33 mouse cellular contexts compared by ENCODE assay signal in genomic region chr5:10414019-10414418, GRCm38 (mm10).
"Had no signal": no experiment of that assay in that cellular context is flagged by ENCODE, and none has a peak within 500 bp of the region (broad histone marks: within the 10 kb centered on the region; RNA-seq: fewer than 3 reads in every experiment).

No protein-coding gene starts in this region.

- ATAC-seq: hindbrain, embryonic 16.5 days; hindbrain, postnatal 0 days; inflammation-experienced regulatory T-cells, adult 6 months; intestine, embryonic 15.5 days; intestine, embryonic 16.5 days; intestine, postnatal 0 days had no signal

- H3K27ac ChIP-seq: heart, embryonic 13.5 days; heart, embryonic 15.5 days; hindbrain, embryonic 10.5 days; hindbrain, embryonic 12.5 days; hindbrain, embryonic 13.5 days; hindbrain, embryonic 14.5 days; hindbrain, embryonic 15.5 days; hindbrain, postnatal 0 days; intestine, embryonic 15.5 days; kidney, embryonic 15.5 days; kidney, postnatal 0 days; layer of hippocampus, adult 2 months; left cerebral cortex, adult 2 months had no signal

- H3K36me3 ChIP-seq: heart, embryonic 12.5 days; heart, embryonic 13.5 days; heart, embryonic 15.5 days; hindbrain, embryonic 10.5 days; hindbrain, embryonic 12.5 days; hindbrain, embryonic 13.5 days; hindbrain, embryonic 15.5 days; intestine, embryonic 15.5 days; kidney, embryonic 15.5 days had no signal

- DNase-seq: heart, postnatal 10 days; heart, postnatal 14 days; heart, postnatal 36 days; heart, postnatal 4 days; kidney, adult 11 months; kidney, adult 18-20 months; kidney, adult 2 months; kidney, adult 9 months; kidney, postnatal 10 days; kidney, postnatal 14 days; kidney, postnatal 25 days; kidney, postnatal 36 days; kidney, postnatal 4 days; layer of hippocampus, adult 9-11 months; layer of hippocampus, postnatal 36 days had no signal

- H3K9me3 ChIP-seq: heart, embryonic 13.5 days; heart, embryonic 15.5 days; hindbrain, embryonic 10.5 days; hindbrain, embryonic 12.5 days; hindbrain, embryonic 13.5 days; hindbrain, embryonic 15.5 days; intestine, embryonic 15.5 days; kidney, embryonic 15.5 days had no signal

- H3K4me3 ChIP-seq: heart, embryonic 12.5 days; heart, embryonic 13.5 days; heart, embryonic 15.5 days; hindbrain, embryonic 10.5 days; hindbrain, embryonic 12.5 days; hindbrain, embryonic 13.5 days; hindbrain, embryonic 15.5 days; intestine, embryonic 15.5 days; kidney, embryonic 15.5 days; layer of hippocampus, adult 2 months; left cerebral cortex, adult 2 months had no signal

- H3K4me1 ChIP-seq: heart, embryonic 12.5 days; heart, embryonic 13.5 days; heart, embryonic 15.5 days; hindbrain, embryonic 10.5 days; hindbrain, embryonic 12.5 days; hindbrain, embryonic 13.5 days; hindbrain, embryonic 15.5 days; intestine, embryonic 15.5 days; kidney, embryonic 15.5 days had no signal

- H3K27me3 ChIP-seq: heart, embryonic 12.5 days; heart, embryonic 13.5 days; heart, embryonic 15.5 days; hindbrain, embryonic 12.5 days; hindbrain, embryonic 13.5 days; hindbrain, embryonic 15.5 days; intestine, embryonic 15.5 days; kidney, embryonic 15.5 days had no signal
